Mouse (Mus musculus) urinary bladder, postnatal 36 days (tissue): ENCODE results near the gene Lsm3.

Experiments
- DNase-seq, 2 experiments: peaks; one replicate each; pipeline ENCODE4 v3.0.0; 2022; ENCODE audit warnings: low spot score in 2 of 2, mixed read lengths in 1 of 2

Lsm3 gene

GRCm38 (mm10) chr6:91509326-91509725, 6.4 kb upstream of the Lsm3 start:
- peak; percentile 59 to 74 for DNase-seq

DNA sequence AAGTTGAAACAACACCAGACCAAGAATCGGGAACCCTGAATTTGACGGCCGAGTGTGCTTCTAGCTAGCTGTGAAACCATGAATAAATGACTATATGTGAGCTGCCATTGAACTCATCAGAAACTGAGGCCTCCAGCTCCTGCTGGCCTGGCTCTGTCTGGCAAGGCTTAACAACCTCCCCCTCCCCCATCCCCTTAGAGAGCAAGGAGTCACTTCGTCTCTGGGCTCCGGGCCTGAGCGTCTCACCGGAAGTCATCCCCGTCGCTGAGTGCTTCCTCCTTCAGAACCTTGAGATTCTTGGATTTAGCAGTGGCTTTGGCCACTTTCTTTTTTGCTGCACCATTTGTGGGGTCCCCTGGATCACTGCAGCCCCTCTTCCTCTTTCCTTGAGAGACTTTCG, 5.5 kb upstream of the Lsm3 start:
- no peak for DNase-seq

GRCm38 (mm10) chr6:91514135-91514534, 1.6 kb upstream of the Lsm3 start:
- no peak for DNase-seq

GRCm38 (mm10) chr6:91514737-91515362, 878 bp upstream of the Lsm3 start:
- no peak for DNase-seq

DNA sequence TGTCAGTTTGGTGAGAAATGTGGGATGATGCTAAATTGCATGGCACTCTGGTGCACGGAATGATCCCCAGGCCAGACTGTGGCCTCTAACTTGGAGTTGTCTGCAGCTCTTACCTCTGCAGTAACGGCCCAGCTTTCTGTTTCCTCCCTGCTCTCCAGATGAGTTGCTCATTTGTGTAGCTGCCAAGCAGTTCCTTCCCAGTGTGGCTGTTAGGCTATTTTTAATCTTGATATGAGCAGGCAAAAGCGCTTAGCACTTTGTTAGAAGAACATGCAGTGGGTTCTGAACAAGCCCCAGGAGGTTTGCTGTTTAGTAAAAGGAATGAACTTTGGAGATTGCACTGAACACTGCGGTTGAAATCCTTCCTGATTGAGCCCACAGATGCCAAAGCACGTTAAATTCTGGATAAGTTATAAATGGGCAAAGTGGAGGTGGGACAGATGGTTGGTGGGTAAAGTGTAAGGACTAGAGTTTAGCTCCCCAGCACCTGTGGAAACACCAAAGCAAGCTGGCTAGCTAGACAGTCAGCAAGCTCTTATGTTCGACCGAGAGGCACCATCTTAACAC, 2.8 kb downstream of the Lsm3 start:
- DNase-seq = no peak

- DNase-seq = no peak
These were observed 7.1 kb downstream of the Lsm3 start for GRCm38 (mm10) chr6:91522816-91523215.

DNA sequence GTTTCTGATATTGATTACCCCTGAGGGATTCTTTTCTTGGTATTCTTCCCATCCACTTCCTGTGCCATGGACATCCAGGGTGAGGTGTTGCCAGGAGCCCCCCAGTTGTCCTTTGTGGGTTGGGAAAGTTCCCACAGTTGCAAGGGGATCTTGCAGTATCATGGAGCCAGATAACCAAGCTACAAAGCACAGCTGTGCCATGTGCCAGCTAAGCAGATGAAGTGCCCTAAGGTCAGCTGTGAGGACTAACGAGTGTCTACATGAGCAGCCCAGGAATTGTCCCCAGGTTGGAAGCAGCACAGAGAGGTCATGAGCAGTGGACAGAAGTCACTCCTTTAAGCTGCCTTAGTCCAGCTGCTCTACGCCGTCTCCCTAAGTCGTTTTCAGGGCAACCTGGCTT, 9.8 kb downstream of the Lsm3 start:
- no peak for DNase-seq

GRCm38 (mm10) chr6:91527227-91527860, 11.6 kb downstream of the Lsm3 start:
- no peak for DNase-seq

- DNase-seq = no peak
These were observed 12.5 kb downstream of the Lsm3 start for GRCm38 (mm10) chr6:91528265-91528664.

GRCm38 (mm10) chr6:91530673-91531072, 14.9 kb downstream of the Lsm3 start:
- DNase-seq = no peak

DNA sequence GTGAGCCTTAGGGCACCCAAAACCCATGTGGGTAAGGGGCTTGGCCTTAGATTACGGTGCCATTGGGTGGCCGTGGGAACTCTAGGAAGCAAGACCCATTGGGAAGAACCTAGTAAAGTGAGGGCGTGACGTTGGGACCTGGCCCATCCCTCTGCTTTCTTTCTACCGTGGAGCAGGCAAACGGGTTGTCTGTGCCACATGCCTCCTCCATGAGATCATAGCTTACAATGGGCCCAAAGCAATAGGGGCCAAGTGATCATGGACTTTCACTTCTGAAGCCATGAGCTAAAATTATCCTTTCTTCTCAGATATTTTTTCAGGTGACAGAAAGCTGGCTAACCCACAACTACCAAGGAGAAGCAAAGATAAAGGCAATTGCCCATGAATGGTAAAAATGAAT, 15.5 kb downstream of the Lsm3 start:
- DNase-seq = no peak

- no peak for DNase-seq
These were observed 16.9 kb downstream of the Lsm3 start for GRCm38 (mm10) chr6:91532661-91533060.

DNA sequence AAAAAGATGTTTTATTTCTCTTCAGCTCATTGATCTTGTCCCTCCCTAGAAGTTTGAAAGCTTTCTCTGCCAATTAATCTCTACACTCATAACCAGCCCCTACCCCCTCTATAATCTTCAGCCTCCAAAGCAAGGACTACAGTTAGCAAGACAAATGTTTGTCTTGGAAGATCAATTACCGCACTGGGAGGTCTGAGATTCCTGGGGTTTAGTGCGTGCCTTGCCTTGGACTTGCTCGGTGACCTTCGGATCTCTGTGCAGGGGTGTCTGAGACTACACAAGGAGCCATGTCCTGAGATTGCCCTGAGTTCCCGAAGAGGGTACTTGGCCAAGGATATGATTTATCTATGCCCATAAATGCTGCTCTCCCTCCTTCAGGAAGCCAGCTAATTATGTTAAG, 17.6 kb downstream of the Lsm3 start:
- no peak for DNase-seq

DNA sequence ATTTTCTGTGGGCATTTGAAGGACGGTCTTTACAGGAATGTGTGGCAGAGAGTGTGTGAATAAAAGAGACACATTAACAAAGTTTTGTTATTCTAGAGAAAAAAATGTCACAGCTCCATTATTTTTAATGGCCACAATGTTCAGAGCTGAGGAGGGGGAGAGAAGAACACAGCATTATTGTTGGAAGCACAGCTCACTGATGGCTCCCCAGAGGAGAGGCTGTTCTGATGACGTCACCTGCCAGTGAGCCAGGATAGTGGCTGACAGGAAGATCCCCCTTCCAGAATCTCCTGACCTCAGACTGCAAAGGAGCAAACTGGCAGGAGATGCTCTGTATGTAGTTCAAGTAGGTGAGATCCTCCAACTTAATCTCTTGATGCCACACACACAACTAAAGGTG, 18.0 kb downstream of the Lsm3 start:
- no peak for DNase-seq

- no peak for DNase-seq
These were observed 18.5 kb downstream of the Lsm3 start for GRCm38 (mm10) chr6:91534268-91534667.

GRCm38 (mm10) chr6:91535231-91535630, 19.5 kb downstream of the Lsm3 start:
- DNase-seq = no peak

GRCm38 (mm10) chr6:91536047-91536765, 20.5 kb downstream of the Lsm3 start:
- DNase-seq = no peak

DNA sequence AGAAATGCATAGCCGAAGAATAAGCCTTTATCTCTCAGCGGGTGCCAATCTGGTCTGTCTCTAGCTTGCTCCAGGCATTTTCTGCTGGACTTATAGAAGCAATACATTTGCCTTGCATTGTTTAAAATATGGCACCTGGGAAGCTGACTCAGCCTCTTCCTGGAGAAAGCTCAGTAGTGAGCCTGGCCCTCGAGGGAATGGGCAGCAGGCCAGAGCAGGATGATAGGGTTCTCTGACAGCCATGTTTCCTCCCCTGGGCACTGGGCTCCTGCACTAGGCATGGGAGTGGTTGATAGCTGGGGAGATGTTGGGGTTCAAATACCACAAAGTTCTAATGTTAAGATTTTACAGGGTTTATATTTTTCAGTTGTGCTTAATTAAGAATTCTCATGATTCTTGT, 25.5 kb downstream of the Lsm3 start:
- no peak for DNase-seq

DNA sequence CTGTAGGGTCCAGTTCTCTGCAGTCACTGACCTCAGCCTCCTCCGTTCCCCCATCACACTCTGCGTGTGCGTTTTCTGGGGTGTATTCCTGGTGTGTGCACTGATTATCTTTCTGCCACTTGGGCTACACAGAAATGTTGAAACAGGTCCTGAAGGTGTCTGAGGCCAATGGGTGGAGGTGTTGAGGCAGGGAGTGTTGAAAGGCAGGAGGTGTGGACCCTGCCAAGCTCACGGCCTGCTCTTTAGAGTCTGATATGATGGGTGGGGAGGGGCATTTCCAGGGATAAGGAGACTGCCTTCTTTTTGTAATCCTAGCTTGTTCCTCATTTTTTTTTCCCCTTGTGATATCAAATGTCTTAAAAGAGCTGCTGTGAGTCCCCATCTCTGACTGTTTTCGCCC, 27.3 kb downstream of the Lsm3 start:
- DNase-seq = no peak

GRCm38 (mm10) chr6:91546241-91546884, 30.6 kb downstream of the Lsm3 start:
- no peak for DNase-seq

DNA sequence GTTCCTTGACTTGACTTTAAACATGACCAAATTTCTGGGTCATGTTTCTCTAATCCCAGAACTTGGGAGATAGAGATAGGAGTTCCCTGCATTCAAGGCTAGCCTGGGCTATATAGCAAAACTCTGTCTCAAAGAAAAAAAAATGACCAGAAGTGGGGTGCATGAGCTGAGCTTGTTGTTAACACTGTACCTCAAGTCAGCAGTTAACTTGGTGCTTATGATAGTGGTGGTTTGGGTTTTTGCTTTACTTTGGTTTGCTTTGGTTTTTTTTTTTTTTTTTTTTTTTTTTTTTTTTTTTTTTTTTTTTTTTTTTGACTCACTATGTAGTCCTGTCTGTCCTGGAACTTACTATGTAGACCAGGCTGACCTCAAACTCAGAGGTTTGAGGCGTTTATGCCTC, 31.6 kb downstream of the Lsm3 start:
- no peak for DNase-seq

DNA sequence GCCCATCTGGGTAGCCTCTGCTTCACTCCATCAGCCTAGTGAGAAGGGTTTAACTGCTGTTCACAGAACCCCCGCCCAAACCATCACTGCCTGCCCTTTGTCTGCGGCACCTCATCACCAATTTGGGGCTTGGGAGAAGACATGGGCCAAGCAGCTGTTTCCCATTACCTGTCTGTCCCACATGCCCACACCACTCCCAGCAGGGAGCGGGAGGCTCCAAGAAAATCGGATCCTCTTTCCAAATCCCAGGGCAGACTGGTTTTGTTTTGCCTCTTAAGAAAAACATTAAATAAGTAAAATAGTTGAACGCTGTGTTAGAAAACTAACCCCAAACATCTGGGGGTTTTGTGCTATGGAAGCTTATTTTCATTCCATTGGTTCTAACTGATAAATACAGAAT, 33.9 kb downstream of the Lsm3 start:
- DNase-seq = no peak
